Mouse (Mus musculus) B cell, adult 2 months (primary cell): Measurements from ENCODE around the gene Fam131c.

Experiments used
- DNase-seq, 2 experiments: peaks; one replicate each; pipeline ENCODE4 v3.0.0; 2022

Gene Fam131c

GRCm38 (mm10) chr4:141360846-141361245 is 7.2 kb upstream of the Fam131c start:
- peak; percentile 59 to 60 for DNase-seq

DNA sequence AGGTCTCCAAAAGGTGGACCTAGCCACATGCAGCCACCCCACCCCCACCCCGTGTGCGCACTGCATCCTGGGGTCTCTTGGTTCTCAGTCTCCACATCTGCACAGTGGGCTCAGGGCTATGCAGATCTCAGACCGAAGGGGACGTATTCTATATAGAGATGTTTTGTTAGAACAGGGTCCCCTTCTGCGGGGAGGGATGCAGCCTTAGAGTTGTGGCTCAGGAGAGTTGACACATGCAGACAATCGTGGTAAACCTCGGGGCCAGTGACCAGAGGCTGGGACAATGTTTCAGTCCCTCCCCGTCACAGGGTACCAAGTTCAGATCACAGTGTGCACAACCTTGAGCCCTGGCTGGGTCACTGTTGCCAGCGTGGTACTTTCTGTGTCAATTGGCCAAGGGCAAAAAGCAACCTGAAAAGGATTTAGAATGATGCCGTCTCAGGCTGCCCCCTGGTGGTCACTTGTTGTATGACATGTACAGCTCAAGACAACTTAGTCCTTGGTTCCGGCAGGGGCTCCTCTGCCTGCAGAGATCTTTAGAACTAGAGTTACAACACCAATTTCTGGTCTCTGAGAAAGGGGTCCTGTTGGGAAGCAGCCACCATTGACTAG is 5.0 kb upstream of the Fam131c start:
- peak; percentile 87 to 89 for DNase-seq

- no peak for DNase-seq
These were observed 2.9 kb upstream of the Fam131c start for GRCm38 (mm10) chr4:141365126-141365525.

DNA sequence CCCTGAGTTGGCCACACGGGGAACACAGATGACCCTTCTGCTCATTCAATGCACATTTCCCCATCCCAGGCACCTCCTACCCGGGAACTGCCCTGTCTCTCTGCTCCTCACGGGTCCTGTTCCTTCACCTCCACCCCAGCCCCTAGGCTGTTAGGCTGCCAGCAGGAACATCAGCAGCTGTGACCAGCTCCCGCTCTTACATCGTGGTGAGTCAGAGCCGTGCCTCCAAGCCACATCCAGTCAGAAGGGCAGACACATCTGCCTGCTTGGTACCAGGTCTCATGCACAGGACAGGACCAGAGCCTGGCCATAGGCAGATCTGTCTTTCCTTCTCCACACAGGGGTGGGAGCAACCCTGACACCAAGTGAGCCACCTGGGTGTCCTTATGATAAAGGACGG is 2.1 kb upstream of the Fam131c start:
- no peak for DNase-seq

DNA sequence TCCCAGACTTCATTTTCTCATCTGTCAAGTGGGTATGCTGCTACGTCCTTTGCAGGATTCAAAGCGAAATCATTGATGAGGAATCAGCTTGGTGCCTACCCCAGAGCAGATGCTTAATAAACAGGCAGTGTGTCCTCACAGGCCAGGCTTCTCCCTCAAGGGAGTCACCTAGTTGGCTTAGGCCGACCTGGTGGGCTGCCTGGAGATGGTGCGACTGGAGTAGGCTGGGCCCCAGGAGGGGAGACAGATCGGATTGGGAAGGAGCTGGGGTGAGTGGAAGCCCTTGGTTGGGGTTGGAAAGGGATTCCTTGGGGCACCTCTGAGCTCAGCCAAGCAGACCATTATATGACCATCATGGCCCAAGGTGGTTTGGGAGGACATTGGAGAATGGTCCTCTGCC is 4.4 kb downstream of the Fam131c start:
- DNase-seq = no peak

DNA sequence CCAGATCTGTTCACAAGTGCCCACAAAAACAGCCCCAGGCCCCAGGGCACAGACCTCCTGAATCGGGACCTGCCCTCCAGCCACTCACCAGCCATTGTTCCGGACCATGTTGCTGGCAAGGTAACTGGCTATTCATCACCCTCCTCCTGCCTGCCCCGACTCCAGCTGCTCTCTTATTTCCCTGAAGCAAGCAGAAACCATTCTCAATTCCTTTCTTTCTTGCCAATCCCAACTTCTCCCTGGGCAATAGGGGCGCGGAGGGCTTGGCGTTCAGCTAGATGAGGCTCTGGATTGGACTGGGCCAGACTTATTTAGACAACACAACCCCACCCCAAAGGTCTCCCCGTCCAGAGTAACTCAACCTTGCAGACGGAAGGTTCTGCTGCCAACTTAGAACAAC is 11.7 kb downstream of the Fam131c start:
- DNase-seq = no peak

DNA sequence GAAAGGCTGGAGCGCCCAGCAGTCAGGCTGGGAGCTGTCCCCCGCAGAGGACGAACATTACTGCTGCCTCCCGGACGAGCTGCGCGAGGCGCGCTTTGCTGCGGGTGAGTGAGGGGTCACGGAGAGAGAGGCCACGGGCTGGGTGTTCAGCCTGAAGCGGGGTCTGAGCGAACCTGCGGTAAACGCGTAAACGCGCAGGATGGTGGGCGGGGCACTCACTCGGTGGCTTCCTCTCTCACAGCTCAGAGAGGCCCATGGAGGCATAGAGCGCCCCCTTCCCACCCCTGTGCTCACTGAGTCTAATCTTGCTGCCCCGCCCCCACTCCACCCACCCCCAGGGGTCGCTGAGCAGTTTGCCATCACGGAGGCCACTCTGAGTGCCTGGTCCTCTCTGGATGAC is 14.4 kb downstream of the Fam131c start:
- DNase-seq = peak in 1 of 2 experiments; percentile 34

DNA sequence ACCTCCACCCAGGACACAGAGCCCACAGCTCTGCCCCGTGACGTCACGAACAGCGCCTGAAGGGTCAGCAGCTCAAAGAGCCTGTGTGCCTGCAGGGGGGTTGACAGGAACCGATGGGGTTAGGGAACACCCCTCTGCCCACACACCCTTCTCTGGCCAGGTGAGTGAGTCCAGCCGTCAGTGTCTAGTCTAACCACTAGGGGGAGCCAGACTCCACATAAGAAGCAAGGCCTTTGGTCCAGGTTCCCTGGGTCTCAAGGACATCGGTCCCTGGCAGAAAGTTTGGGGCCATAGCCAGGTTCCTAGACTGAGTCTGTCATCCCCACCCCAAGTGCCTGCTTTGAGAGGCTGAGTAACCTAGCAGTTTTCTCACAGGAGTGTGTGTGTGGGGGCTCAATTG is 17.3 kb downstream of the Fam131c start:
- DNase-seq = peak; percentile 69 to 71

DNA sequence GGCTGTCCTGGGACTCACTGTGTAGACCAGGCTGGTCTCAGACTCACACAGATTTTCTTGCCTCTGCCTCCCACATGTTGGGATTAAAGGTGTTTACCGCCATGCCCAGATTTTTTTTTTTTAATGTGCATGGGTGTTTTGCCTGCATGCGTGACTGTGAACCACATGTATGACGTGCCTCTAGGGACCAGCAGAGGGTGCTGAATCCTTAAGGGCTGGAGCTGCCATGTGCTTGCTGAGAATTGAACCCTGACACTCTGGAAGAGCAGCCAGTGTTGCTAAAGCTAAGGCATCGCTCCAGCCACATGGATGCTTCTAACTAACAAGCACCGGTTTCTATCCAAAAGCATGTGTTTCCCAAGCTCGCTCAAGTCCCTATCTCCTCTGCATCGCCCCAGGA is 18.1 kb downstream of the Fam131c start:
- DNase-seq = no peak

- DNase-seq = peak; percentile 81 to 83
These were observed 19.2 kb downstream of the Fam131c start for GRCm38 (mm10) chr4:141387093-141387784.

DNA sequence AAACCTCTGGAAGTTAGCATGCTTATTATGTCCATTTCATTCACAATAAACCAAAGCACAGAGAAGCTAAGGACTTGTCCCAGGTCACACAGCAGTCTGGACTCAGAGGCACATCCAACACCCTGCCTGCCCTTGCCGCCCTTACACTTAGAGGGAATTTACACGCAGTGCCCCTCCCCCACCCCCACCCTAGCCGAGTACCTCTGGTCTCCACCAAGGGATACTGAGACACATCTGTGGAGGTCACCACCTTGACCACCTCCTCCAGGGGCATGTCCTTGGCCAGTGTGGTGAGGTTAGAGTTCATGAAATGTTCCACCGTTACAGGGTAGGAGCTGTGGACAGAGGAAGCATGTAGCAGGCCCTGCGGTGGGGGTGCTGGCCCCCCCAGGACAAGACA is 19.9 kb downstream of the Fam131c start:
- DNase-seq = no peak

DNA sequence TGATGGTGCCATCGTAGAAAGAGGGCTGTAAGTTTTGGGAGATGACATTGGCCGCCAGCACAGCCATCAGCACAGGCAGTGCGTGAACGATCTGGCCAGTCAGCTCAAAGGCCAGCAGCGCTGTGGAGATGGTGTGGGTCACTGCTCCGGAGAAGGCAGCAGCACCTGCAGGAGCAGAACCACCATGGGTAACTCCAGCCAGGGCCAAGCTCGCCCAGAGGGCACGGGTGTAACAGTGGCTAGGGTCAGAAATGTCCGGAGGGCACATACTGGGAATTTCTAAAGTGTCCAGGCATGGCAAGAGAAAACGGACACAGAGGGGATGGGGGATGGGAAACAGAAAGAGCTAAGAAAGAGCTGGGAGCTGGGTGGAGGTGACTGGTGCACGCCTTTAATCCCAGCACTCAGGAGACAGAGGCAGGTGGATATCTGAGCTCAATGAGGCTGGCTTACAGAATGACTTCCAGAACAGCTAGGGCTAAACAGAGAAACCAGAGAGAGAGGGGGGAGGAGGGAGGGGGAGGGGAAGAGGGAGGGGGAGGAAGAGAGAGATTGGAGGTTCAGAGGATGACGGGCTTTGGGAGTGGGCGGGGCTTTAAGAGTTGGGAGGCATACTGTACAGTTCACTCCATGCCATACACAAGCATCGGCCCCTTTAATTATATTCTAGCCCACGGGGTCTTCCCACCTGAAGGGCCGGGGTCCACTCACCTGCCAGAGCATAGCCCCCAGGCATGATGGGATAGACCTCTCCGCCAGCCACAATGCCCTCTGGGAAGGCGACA is 21.5 kb downstream of the Fam131c start:
- no peak for DNase-seq

DNA sequence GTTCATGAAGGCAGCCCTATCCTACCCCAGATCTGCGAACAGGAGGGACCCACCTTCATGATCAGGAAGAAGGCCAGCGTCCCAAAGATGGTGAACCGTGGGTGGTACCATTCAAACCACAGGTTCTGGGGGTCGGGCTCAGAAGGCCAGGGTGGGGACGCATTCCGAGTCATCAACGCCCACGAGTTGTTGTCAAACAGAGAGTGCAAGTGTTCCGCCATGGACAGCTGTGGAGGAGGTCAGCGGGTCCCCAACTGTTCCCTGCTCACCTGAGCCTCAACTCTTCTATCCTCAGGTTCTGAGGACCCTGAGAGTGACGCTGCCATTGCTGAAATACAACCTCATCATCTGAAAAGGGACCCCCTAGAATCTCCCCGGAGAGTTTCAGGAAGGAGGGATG is 23.3 kb downstream of the Fam131c start:
- DNase-seq = no peak

DNA sequence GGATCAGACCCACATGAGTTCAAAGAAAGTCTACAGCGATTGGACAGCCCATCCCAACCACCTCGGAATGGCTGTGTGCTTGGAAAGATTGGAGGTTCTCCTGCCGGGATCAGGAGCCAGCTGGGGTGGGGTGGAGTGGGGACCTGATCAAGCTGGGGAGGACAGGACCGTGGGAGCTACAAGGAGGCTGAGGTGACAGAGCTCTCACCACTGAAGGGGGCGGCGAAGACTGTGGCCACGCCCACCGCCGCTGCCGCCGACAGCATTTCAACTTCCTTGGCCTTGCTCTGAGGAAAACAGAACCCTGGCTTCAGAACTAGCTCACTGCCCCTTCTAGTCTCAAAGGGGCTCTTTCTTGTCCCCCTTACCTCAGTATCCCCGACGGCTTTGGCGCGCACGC is 26.7 kb downstream of the Fam131c start:
- no peak for DNase-seq

DNA sequence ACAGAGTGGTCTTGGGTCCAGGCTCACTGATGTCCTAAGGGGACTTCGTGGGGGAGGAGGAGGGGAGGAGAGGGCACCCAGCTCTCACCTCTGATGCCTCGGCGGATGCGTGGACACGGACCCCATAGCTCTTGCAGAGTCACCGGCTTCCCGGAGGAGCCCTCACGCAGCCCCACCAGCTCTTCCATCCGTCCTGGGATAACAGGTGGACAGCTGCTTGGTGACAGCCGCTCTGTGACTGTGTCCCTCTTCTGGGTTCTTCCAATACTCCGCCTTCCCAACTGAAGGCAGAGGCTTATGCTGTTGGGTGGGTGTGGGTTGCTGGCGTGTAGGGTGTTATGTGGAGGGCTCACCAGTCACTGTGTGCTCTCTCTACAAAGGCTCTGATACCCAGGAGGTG is 29.8 kb downstream of the Fam131c start:
- DNase-seq = no peak

GRCm38 (mm10) chr4:141398545-141398944 is 30.5 kb downstream of the Fam131c start, which contains the start of gene Clcnka:
Clcnka (minus strand) TSS chr4:141398724.
- no peak for DNase-seq

DNA sequence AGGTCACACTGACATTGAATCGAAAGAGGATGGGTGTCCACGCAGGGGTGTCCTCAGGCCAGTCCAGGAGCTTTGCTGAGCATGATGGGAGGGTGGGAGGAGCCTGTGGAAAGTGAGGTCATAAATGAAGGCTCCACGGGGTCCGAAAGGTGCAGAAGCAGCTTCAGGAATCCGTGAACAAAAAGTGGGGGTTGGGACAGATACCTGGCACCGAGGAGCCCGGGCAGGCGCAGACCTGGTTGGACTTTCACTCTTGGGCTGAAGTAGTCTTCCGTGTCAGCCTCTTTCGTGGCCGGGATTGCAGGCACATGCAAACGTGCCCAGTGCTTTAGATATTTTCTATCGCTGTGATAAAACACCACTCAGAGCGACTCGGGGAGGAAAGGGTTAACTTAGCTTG is 32.2 kb downstream of the Fam131c start:
- DNase-seq = no peak

DNA sequence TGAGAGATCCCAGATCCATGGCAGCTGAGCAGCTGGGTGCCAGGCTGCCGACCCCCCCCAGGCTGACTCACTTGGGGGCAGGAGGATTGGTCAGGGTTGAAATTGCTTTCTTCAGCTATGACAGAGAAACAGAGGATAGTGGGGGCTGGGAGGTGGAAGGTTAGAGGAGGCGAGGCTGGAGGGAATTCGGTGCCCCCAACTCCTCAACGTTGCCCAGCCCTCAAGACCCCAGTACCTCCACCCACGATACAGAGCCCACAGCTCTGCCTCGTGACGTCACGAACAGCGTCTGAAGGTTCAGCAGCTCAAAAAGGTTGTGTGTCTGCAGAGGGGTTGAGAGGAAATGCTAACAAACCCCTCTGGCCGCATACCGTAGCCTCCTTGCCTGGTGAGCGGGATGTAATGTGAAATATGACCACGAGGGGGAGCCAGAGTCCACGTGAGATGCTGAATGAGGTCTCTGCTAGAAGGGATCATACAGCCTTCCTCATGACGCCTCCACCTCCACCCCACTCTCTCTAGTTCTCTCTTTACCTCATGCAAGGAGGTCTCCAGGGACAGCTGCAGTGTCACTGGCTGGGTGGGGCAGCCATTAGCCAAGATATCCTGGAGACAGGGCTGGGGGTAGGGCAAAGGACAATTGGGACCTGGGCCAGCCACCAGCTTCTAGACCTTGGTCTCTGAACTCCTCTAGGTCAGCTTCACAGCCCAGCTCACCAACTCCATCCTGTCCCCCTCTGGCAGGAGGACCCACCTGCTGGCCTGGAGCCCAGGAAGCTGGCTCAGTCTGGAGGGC is 36.7 kb downstream of the Fam131c start:
- DNase-seq = peak; percentile 93 to 95

DNA sequence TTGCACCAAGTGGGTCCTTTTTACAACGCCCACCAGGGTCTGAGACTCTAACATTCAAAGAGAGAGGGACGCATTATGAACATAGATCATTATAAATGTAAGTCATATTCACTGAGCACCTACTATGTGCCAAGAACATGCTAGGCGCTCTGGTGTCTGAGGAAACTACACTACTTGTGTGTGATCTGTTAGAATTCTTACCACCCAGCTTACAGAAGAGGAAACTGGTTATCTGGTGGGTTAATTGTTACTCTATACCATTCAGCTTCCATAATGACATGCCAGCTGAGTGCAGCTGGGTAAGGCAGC is 37.2 kb downstream of the Fam131c start:
- DNase-seq = no peak

DNA sequence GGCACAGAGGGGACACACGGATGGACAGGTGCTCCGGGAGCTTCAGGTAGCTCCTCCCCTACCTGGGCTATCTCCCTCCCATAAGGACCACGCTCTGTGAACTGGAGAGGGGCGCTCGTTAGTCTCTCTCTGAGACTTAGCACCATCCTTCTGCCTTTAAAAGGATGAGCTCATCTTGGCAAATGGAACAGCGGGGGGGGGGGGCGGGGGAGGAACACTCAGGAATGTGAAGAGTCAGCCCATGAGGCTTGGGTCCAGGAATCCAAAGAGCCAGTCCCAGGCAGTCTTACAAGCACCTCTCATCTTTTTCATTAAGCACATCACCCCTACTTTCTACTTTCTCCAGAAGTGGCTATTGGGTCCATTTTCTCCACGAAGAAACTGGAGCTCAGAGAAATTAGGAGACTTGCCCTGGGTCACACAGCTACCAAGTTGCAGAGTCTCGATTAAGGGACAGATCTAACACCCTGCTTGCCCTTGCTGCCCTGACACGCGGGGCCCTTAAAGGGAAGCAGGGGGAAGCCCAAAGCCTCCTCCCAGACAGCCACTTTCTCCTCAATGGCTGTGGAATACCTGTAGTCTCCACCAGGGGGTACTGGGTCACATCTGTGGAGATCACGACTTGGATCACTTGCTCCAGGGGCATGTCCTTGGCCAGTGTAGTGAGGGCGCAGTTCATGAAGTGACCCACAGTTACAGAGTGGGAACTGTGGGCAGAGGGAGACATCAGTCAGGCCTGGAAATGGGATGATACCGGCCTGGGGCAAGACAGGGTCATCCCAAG is 38.7 kb downstream of the Fam131c start:
- DNase-seq = peak; percentile 58 to 64

GRCm38 (mm10) chr4:141408577-141408976 is 40.6 kb downstream of the Fam131c start:
- DNase-seq = no peak

DNA sequence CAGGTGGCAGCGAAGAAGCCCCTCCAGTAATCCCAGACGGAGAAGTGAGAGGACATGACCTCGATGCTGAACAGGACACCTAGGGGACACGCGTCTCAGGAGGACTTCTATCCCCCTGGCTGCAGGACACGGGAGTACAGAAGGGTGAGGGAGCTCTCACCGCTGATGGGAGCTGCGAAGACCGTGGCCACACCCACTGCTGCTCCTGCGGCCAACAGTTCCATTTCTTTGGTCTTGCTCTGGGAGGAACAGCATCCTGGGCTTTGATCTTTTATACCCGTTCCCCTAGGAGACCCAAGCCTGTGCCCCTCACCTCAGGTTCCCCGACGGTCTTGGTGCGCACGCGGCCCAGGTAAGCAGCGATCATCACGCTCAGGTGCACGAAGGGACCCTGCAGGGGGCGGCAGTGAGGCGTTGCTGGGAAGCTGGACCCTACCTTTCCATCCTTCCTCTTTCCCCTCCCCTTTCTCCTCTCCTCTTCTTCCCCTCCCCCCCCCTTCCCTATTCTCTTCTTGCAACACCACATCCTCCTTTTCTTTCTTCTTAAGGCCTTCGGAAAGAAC is 43.5 kb downstream of the Fam131c start:
- peak; percentile 37 to 46 for DNase-seq
